Mouse (Mus musculus) megakaryocyte, embryonic 14.5 days (primary cell): Measurements from ENCODE around the gene Fau. TPM values are rescaled to one million over a fixed set of nuclear protein-coding genes. Genes with fewer than 3 reads are reported as not detected.
"Not testable (repeated sequence)": the region's sequence is repeated elsewhere in the genome, so short reads cannot be mapped to it uniquely, and the experiment has no call there.

ENCODE experiments used
- H3K27me3 ChIP-seq: replicated peaks from 2 replicates; pipeline ENCODE3; 2012; ENCODE audit warnings: inconsistent platforms
- H3K36me3 ChIP-seq: replicated peaks from 2 replicates; pipeline ENCODE3; 2012; ENCODE audit warnings: low read length, inconsistent platforms, mixed read lengths
- H3K4me1 ChIP-seq: 2 replicates; pipeline ENCODE4 v1.6.1; 2012; ENCODE audit warnings: inconsistent platforms
- H3K4me3 ChIP-seq: replicated peaks from 2 replicates; pipeline ENCODE3; 2012; ENCODE audit warnings: moderate library complexity, mild to moderate bottlenecking, inconsistent platforms
- H3K9me3 ChIP-seq: 2 replicates; pipeline ENCODE4 v1.6.1; 2012; ENCODE audit warnings: inconsistent platforms
- FLI1 ChIP-seq: IDR thresholded peaks from 2 replicates; pipeline ENCODE4 v1.6.1; 2012; ENCODE audit warnings: low read length, inconsistent platforms, mixed read lengths
- GATA1 ChIP-seq: IDR thresholded peaks from 3 replicates; pipeline ENCODE4 v1.6.1; 2012; ENCODE audit warnings: mixed read lengths, low read length, inconsistent platforms, borderline replicate concordance
- polyA plus RNA-seq: library from polyadenylated mRNA; stranded (reverse); fragments of >175 nt; gene quantifications from 2 replicates; pipeline ENCODE4 v1.2.3, GENCODE M21; 2012; ENCODE audit warnings: low replicate concordance; ENCODE audit not compliant: insufficient read depth

Fau gene
- polyA plus RNA-seq, 1 experiment, result 5,919 TPM

DNA sequence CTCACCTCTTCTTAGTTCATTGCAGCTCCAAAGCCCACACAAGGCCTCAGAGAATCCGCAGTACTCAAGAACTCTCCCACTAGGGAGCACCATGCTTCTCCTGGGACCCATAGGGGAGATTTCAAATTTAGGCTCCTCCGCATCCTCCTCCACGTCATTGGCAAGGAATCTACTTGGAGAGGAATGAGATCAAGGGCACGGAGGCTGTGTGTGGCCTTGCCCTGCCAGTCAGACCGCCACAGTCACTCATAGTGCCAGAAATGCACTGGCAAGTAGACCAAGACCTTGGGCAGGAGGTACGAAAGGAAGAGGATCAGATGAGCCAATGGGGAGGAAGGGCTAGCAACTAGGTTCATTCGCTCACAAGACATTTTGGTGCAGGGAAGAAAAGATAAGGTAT is 33.7 kb upstream of the Fau start:
- Histone ChIP-seq H3K27me3 (peaks cover 30% of the 10 kb centered on the region), H3K36me3 (no peaks in the 10 kb centered on the region)
- no peak for TF ChIP-seq FLI1
- TF ChIP-seq GATA1, result no peak

DNA sequence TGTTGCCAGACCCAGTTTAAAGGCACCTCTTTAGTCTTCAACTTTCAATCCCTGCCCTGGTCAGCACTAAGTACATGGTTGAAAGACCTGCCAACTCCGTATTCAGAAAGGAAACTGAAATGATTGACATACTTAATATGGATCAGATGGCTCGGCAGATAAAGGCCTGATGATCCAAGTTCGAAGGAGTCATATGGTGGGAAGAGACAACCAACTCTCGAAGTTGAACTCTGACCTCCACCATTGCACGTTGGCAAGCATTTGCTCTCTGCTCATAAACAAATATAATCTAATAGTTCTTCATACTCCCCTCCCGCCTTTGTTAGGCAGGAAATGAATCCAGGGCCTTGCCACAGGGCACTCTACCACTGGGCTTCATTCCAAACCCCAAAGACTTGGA is 28.7 kb upstream of the Fau start:
- Histone ChIP-seq H3K4me3 (no peak overlapping the region), H3K9me3 (no peaks in the 10 kb centered on the region), H3K36me3 (no peaks in the 10 kb centered on the region), H3K27me3 (peaks cover 24% of the 10 kb centered on the region), H3K4me1 (no peaks in the 10 kb centered on the region; the same call in 1 of the 2 replicates)
- no peak for TF ChIP-seq FLI1
- TF ChIP-seq GATA1, result no peak

More for the DNA sequence above, 33.7 kb upstream of the Fau start:
- Histone ChIP-seq H3K4me3 (no peak overlapping the region), H3K9me3 (no peaks in the 10 kb centered on the region), H3K4me1 (peaks cover 11% of the 10 kb centered on the region; the same call in 1 of the 2 replicates)

DNA sequence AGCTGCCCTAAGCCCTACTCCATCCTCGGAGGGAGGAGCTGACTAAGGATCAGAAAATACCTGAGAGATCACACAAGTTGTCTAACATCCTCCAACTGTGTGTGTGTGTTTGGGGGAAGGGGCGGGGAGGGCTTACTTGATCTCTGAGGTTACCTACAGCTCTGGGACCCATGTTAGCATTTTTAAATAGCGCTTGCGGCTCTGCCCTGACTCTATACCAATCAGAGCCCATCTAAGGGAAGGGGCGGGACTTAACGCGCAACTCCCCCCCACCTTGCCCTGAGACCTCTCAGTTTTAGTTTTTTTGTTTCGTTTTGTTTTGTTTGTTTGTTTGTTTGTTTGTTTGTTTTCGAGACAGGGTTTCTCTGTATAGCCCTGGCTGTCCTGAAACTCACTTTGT is 28.2 kb upstream of the Fau start:
- Histone ChIP-seq H3K4me1 (no peaks in the 10 kb centered on the region; the same call in 1 of the 2 replicates), H3K9me3 (no peaks in the 10 kb centered on the region), H3K36me3 (no peaks in the 10 kb centered on the region), H3K4me3 (no peak overlapping the region), H3K27me3 (peaks cover 22% of the 10 kb centered on the region)
- no peak for TF ChIP-seq FLI1
- TF ChIP-seq GATA1, result no peak

DNA sequence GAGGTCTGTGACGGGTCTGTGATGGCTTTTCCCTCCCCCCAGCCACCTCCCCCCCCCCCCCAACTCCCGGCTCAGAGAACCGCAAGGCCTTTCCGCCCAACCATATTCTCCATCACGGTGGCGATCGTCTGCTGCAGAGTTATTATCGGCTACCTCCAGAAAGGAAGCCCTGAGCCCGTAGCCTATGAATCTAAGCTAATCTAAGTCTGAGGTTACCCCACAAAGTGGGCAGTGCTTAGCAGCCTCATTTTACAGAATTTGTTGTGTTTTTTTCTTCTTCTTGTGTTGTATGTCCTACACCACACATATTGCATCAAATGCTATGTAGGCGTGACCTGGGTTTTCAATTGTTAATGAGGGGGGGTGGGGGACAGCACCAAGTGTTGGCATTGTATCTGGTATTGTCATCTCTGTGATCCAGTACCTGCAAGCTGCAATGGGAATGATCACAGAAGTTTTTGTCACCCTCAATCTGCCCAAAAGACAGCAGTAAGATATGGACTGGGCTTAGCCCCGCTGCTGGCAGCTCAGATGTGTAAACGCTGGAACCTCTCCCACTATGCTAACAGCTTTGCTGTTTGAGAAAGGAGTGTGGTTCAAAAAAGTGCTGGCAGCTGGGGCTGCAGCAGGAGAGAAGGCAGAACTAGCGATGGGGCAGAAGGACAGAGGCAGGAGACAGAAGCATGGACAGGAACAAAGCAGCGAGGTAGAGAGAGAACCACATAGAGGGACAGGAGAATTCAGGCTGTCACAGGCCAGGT is 26.9 kb upstream of the Fau start:
- TF ChIP-seq GATA1, result no peak
- TF ChIP-seq FLI1, result no peak
- H3K36me3 ChIP-seq, result no peaks in the 10 kb centered on the region
- no peak overlapping the region for H3K4me3 ChIP-seq
- H3K27me3 ChIP-seq, result peaks cover 13% of the 10 kb centered on the region
- no peaks in the 10 kb centered on the region; the same call in 1 of the 2 replicates for H3K4me1 ChIP-seq
- H3K9me3 ChIP-seq, result no peaks in the 10 kb centered on the region

DNA sequence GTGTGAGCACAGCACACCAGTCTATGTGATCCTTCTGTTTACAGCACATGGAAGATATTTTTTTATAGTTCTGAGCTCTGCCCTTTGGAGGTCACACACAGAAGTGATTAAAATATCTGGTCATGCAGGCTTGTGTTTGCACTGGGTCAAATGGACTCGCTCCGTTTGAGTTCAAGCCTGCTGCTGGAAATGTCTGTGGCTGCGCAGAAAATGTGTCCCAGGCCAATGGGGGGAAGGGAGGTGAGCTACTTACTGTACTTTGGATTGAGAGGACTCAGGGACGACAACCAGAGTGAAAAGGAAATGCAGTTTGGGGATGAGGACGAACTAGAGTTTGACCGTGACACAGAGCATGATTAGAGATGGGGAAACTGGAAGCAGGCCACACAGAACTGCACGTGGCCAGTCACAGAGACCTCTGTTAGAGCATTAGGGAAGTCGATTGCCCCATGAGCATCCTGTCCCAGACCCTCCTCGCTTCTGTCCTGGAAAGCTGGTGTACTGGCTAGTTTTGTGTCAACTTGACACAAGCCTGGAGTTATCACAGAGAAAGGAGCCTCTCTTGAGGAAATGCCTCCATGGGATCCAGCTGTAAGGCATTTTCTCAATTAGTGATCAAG is 21.6 kb upstream of the Fau start:
- TF ChIP-seq GATA1, result no peak
- TF ChIP-seq FLI1, result no peak
- Histone ChIP-seq H3K4me1 (peaks cover 21% of the 10 kb centered on the region), H3K27me3 (peaks cover 6% of the 10 kb centered on the region), H3K36me3 (no peaks in the 10 kb centered on the region), H3K9me3 (no peaks in the 10 kb centered on the region), H3K4me3 (no peak overlapping the region)

DNA sequence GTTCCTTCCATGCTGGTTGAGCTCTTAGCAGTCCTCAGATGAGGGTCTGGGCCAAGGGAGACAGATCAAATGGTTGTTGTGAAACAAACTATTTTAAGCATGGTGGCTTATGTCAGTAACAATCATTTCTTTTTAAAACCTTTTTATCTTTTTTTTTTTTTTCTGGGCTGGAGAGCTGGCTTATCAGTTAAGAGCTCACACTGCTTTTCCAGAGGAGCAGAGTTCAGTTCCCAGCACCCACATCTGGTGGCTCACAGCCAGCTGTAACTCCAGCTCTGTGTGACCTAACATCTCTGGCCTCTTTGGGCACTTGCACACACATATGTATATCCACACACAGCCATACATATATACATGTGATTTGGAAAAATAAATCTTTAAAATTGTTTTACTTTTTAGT is 19.9 kb upstream of the Fau start:
- no peaks in the 10 kb centered on the region for H3K36me3 ChIP-seq
- TF ChIP-seq GATA1 (no peak), FLI1 (no peak)

DNA sequence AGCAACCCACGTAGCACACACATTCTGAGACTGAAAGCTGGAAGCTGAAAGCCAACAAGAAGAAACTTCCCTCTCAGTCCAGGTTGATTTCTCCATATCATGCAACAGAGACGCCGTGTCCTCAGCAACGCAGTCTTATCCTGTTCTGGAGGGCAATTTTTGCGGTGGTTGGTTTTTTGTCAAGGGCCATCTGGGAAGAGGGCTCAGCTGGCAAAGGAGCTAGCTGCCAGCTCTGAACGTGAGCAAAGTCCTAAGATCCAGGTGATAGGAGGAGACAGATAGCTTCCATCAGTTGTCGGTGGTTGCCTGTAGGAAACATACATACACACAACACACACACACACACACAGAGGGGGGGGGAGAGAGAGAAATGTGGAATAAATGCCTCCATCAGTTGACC is 19.3 kb upstream of the Fau start:
- Histone ChIP-seq H3K27me3 (peaks cover 2% of the 10 kb centered on the region), H3K4me3 (no peak overlapping the region), H3K4me1 (peaks cover 24% of the 10 kb centered on the region), H3K9me3 (no peaks in the 10 kb centered on the region), H3K36me3 (no peaks in the 10 kb centered on the region)
- TF ChIP-seq FLI1, result no peak
- no peak for TF ChIP-seq GATA1

More for the DNA sequence above, 19.9 kb upstream of the Fau start:
- no peak overlapping the region for H3K4me3 ChIP-seq
- peaks cover 24% of the 10 kb centered on the region for H3K4me1 ChIP-seq
- H3K9me3 ChIP-seq, result no peaks in the 10 kb centered on the region
- H3K27me3 ChIP-seq, result peaks cover 2% of the 10 kb centered on the region

DNA sequence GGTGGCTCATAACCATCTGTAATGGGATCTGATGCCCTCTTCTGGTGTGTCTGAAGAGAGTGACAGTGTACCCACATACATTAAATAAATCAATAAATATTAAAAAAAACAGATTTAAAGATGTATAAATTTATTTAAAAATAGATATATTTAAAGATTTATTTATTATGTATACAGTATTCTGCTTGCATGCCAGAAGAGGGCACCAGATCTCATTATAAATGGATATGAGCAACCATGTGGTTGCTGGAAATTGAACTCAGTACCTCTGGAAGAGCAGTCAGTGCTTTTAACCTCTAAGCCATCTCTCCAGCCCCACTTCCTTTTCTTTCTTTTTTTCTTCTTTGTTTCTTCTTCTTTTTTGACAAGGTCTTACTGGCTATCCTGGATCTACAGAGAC is 17.6 kb upstream of the Fau start:
- no peak overlapping the region for H3K4me3 ChIP-seq
- TF ChIP-seq GATA1 (no peak), FLI1 (no peak)
- no peaks in the 10 kb centered on the region for H3K9me3 ChIP-seq
- no peaks in the 10 kb centered on the region for H3K36me3 ChIP-seq
- H3K27me3 ChIP-seq, result peaks cover 2% of the 10 kb centered on the region
- peaks cover 32% of the 10 kb centered on the region for H3K4me1 ChIP-seq

DNA sequence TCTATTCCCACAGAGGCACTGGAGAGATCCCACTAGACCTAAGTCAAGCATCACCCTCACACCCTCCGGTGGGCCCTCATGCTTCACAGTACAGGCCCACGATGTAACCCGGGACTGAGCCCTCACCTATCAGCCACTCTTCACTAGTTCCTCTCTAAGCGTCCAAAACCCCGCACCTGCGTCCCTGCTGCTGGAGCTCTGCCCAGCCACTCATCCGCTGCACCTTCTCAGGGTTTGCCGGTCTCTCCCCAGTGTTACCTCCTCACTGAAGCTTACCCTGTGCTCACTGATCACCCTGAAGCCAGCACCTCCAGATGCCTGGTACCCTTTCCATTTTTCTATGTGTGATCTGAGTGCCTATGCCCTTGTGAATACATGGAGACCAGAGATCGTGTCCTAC is 15.4 kb upstream of the Fau start:
- H3K9me3 ChIP-seq, result no peaks in the 10 kb centered on the region
- H3K36me3 ChIP-seq, result no peaks in the 10 kb centered on the region
- peaks cover 30% of the 10 kb centered on the region for H3K4me1 ChIP-seq
- no peaks in the 10 kb centered on the region for H3K27me3 ChIP-seq
- TF ChIP-seq GATA1 (no peak), FLI1 (no peak)
- H3K4me3 ChIP-seq, result no peak overlapping the region

DNA sequence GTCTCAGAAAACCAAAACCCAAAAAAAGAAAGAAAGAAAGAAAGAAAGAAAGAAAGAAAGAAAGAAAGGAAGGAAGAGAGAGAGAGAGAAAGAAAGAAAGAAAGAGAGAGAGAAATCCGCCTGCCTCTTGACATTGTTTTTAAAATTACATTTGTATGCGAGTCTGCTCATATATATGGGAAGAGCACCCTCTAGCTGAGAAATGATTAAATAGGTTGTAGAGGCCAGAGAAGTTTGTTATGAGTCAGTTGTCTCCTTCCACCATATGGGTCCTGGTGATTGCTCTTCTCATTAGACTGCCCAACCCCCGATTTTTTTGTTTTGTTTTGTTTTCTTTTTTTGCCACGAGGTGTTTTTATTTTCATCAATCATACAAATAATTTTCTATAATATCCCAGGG is 13.5 kb upstream of the Fau start:
- not testable (repeated sequence) for H3K27me3 ChIP-seq, H3K9me3 ChIP-seq, H3K4me3 ChIP-seq
- H3K36me3 ChIP-seq, result peaks cover 14% of the 10 kb centered on the region
- H3K4me1 ChIP-seq, result peaks cover 36% of the 10 kb centered on the region
